In the genomic region with DNA sequence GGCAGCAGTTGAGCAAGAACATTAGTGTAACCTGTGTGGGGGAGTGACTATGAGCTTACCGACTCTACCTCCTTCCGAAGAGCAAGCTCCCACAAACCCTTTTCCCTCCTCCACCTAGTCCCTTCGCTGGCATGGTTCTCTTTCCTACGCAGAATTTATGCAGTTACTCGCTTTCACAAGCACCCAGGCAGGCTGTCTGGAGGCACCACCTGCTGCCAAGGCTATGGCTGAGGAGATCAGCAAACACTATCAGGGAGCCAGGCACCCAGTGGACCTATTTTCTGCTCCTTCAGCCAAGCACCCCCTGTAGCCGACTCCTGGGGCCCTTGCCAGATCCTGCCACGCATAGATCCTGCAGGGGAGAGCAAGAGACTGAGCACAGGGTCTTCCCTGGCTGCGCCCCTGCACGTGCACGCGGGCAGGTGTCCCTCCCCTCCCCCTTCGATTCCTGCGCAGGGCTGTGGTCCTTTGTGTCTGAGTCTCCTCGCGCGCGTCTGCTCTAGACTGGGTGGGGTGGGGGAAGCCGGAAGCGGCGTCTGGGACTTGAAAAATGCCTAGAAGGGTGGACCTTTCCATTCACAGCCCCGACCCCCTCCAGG, we compare ENCODE assay signal across 8 mouse cellular contexts.
DNase-seq lines count a peak whose midpoint lies in the region; ATAC-seq and TF ChIP-seq lines count a peak whose summit lies in the region.

No protein-coding gene starts in this region.

- no peaks in the 10 kb centered on the region for H3K36me3 ChIP-seq in forebrain, embryonic 13.5 days (ENCODE audit: poor library complexity, severe bottlenecking)
- no peaks in the 10 kb centered on the region for H3K36me3 ChIP-seq in hindbrain, postnatal 0 days (ENCODE audit: insufficient read depth, low read length)
- no peaks in the 10 kb centered on the region for H3K36me3 ChIP-seq in limb, embryonic 12.5 days
- no peaks in the 10 kb centered on the region for H3K36me3 ChIP-seq in neural tube, embryonic 11.5 days (ENCODE audit: control insufficient read depth, insufficient read depth, low read length)

- 0 out of 2 replicates have a peak, but pooled peaks have one; percentile 18 for TF ChIP-seq CTCF in hindbrain, postnatal 0 days (IDR thresholded peaks at IDR 0.05; ENCODE audit: low read depth)

- peak; percentile 89 for ATAC-seq in forebrain, embryonic 13.5 days
- ATAC-seq in hindbrain, postnatal 0 days = peak; percentile 93
- peak; percentile 83 for ATAC-seq in limb, embryonic 12.5 days (ENCODE audit: insufficient number of reproducible peaks, insufficient read depth, low FRiP score, low TSS enrichment, low read depth)
- peak; percentile 90 for ATAC-seq in neural tube, embryonic 11.5 days (ENCODE audit: insufficient read depth, low FRiP score, low TSS enrichment)

- H3K4me1 ChIP-seq in forebrain, embryonic 13.5 days = peaks cover 55% of the 10 kb centered on the region
- H3K4me1 ChIP-seq in hindbrain, postnatal 0 days (ENCODE audit: insufficient read depth, low read length) = peaks cover 17% of the 10 kb centered on the region
- H3K4me1 ChIP-seq in limb, embryonic 12.5 days (replicated peaks) = peaks cover 68% of the 10 kb centered on the region
- H3K4me1 ChIP-seq in neural tube, embryonic 11.5 days (ENCODE audit: control insufficient read depth, insufficient read depth, low read length) = peaks cover 16% of the 10 kb centered on the region

- H3K9me3 ChIP-seq in forebrain, embryonic 13.5 days (replicated peaks) = no peaks in the 10 kb centered on the region
- no peaks in the 10 kb centered on the region for H3K9me3 ChIP-seq in hindbrain, postnatal 0 days (ENCODE audit: low read length)
- no peaks in the 10 kb centered on the region for H3K9me3 ChIP-seq in limb, embryonic 12.5 days
- no peaks in the 10 kb centered on the region for H3K9me3 ChIP-seq in neural tube, embryonic 11.5 days (ENCODE audit: control insufficient read depth, low read length)

- 2% methylated on average over 21 of the region's 21 CpGs for WGBS in forebrain, embryonic 13.5 days
- WGBS in hindbrain, postnatal 0 days = 3% methylated on average over 21 of the region's 21 CpGs
- 1% methylated on average over 21 of the region's 21 CpGs for WGBS in limb, embryonic 12.5 days
- WGBS in neural tube, embryonic 11.5 days = under 1% methylated on average over 21 of the region's 21 CpGs

- peak overlapping the region; percentile 71 for H3K4me2 ChIP-seq in forebrain, embryonic 13.5 days
- peak overlapping the region; percentile 64 for H3K4me2 ChIP-seq in hindbrain, postnatal 0 days (ENCODE audit: low read depth, low read length)
- peak overlapping the region; percentile 64 for H3K4me2 ChIP-seq in limb, embryonic 12.5 days
- peak overlapping the region; percentile 75 for H3K4me2 ChIP-seq in neural tube, embryonic 11.5 days (ENCODE audit: low read depth)

- peak overlapping the region; percentile 76 for H3K9ac ChIP-seq in forebrain, embryonic 13.5 days
- H3K9ac ChIP-seq in hindbrain, postnatal 0 days (replicated peaks; ENCODE audit: low read length) = peak overlapping the region; percentile 49
- peak overlapping the region; percentile 65 for H3K9ac ChIP-seq in limb, embryonic 12.5 days (replicated peaks)
- peak overlapping the region; percentile 83 for H3K9ac ChIP-seq in neural tube, embryonic 11.5 days (ENCODE audit: low read length)

- peak overlapping the region; percentile 33 for H3K4me3 ChIP-seq in forebrain, embryonic 13.5 days
- peak overlapping the region; percentile 33 for H3K4me3 ChIP-seq in hindbrain, postnatal 0 days (ENCODE audit: low read length)
- peak overlapping the region; percentile 19 for H3K4me3 ChIP-seq in limb, embryonic 12.5 days (replicated peaks)
- H3K4me3 ChIP-seq in neural tube, embryonic 11.5 days (ENCODE audit: low read depth, low read length) = peak overlapping the region; percentile 31

- H3K27ac ChIP-seq in forebrain, embryonic 13.5 days = peak overlapping the region; percentile 98
- H3K27ac ChIP-seq in hindbrain, postnatal 0 days = peak overlapping the region; percentile 90
- peak overlapping the region; percentile 100 for H3K27ac ChIP-seq in limb, embryonic 12.5 days
- H3K27ac ChIP-seq in neural tube, embryonic 11.5 days (ENCODE audit: low read depth, low read length) = peak overlapping the region; percentile 96

- DNase-seq in ovary, postnatal 36 days (ENCODE audit: low spot score) = peak; percentile 41
- DNase-seq in ovary, adult 18-20 months (ENCODE audit: low spot score) = no peak
- peak; percentile 81 for DNase-seq in hindbrain, postnatal 0 days (ENCODE audit: low spot score)
- DNase-seq in neural tube, embryonic 11.5 days (ENCODE audit: low spot score) = peak; percentile 87
- DNase-seq in thymus, postnatal 10 days (ENCODE audit: low spot score in 2 of 2) = peak; percentile 63 to 66
- DNase-seq in spleen, adult 12 weeks (ENCODE audit: low spot score) = no peak

- H3K27me3 ChIP-seq in forebrain, embryonic 13.5 days = no peaks in the 10 kb centered on the region
- H3K27me3 ChIP-seq in hindbrain, postnatal 0 days (ENCODE audit: insufficient read depth, low read length) = no peaks in the 10 kb centered on the region
- no peaks in the 10 kb centered on the region for H3K27me3 ChIP-seq in limb, embryonic 12.5 days
- H3K27me3 ChIP-seq in neural tube, embryonic 11.5 days (ENCODE audit: control insufficient read depth, insufficient read depth, low read length) = no peaks in the 10 kb centered on the region

Comparison
In these comparisons a context has a peak if more than half of its experiments do, and no peak if none do; other contexts are left out.
1. DNase-seq: peak in ovary, postnatal 36 days (single experiment), hindbrain, postnatal 0 days (single experiment), neural tube, embryonic 11.5 days (single experiment) and thymus, postnatal 10 days (2 of 2); none in ovary, adult 18-20 months (single experiment) and spleen, adult 12 weeks (single experiment).
2. Peak in every context shown above with its lines, with median percentiles within 50 percentile points of each other: ATAC-seq, H3K27ac ChIP-seq, H3K4me2 ChIP-seq, H3K4me3 ChIP-seq and H3K9ac ChIP-seq.